Mouse (Mus musculus): ENCODE measurements around the gene Ifitm5. TPM values are rescaled to one million over a fixed set of nuclear protein-coding genes. Genes with fewer than 3 reads are reported as not detected.
A peak's percentile ranks its signal among the peaks of the same experiment; 100 is the strongest.

Gene Ifitm5
- polyA plus RNA-seq, 1 experiment: not detected

GRCm38 (mm10) chr7:140946980-140947379, 3.1 kb downstream of the Ifitm5 start:
- Histone ChIP-seq H3K4me1 (ENCODE audit: control insufficient read depth, insufficient read depth, low read length) (peaks cover under 1% of the 10 kb centered on the region; the same call in 1 of the 2 replicates), H3K27ac (ENCODE audit: insufficient read depth, low read depth, low read length) (no peak overlapping the region), H3K4me3 (ENCODE audit: insufficient read depth, low read depth, low read length) (no peak overlapping the region)
- WGBS: 87% methylated on average over 7 of the region's 7 CpGs
- TF ChIP-seq CTCF (IDR thresholded peaks at IDR 0.05; ENCODE audit: insufficient read depth, low read depth, low read length) (no peak), POLR2A (IDR thresholded peaks at IDR 0.05; ENCODE audit: insufficient read depth, low read depth, low read length) (no peak)

GRCm38 (mm10) chr7:140946311-140946710, 3.8 kb downstream of the Ifitm5 start:
- Histone ChIP-seq H3K4me1 (ENCODE audit: control insufficient read depth, insufficient read depth, low read length) (peaks cover 6% of the 10 kb centered on the region; the same call in 1 of the 2 replicates), H3K4me3 (ENCODE audit: insufficient read depth, low read depth, low read length) (no peak overlapping the region), H3K27ac (ENCODE audit: insufficient read depth, low read depth, low read length) (no peak overlapping the region)
- no peak for TF ChIP-seq CTCF (IDR thresholded peaks at IDR 0.05; ENCODE audit: insufficient read depth, low read depth, low read length)
- TF ChIP-seq POLR2A (IDR thresholded peaks at IDR 0.05; ENCODE audit: insufficient read depth, low read depth, low read length): no peak
- WGBS: 96% methylated on average over 10 of the region's 10 CpGs

GRCm38 (mm10) chr7:140945247-140945646, 4.8 kb downstream of the Ifitm5 start:
- H3K4me1 ChIP-seq (ENCODE audit: control insufficient read depth, insufficient read depth, low read length): peaks cover 6% of the 10 kb centered on the region; the same call in 1 of the 2 replicates
- 97% methylated on average over 5 of the region's 5 CpGs for WGBS
- H3K27ac ChIP-seq (ENCODE audit: insufficient read depth, low read depth, low read length): no peak overlapping the region
- no peak for TF ChIP-seq CTCF (IDR thresholded peaks at IDR 0.05; ENCODE audit: insufficient read depth, low read depth, low read length)
- no peak for TF ChIP-seq POLR2A (IDR thresholded peaks at IDR 0.05; ENCODE audit: insufficient read depth, low read depth, low read length)
- H3K4me3 ChIP-seq (ENCODE audit: insufficient read depth, low read depth, low read length): no peak overlapping the region

GRCm38 (mm10) chr7:140944236-140944635, 5.9 kb downstream of the Ifitm5 start:
- WGBS: 88% methylated on average over 7 of the region's 7 CpGs
- TF ChIP-seq CTCF (IDR thresholded peaks at IDR 0.05; ENCODE audit: insufficient read depth, low read depth, low read length) (no peak), POLR2A (IDR thresholded peaks at IDR 0.05; ENCODE audit: insufficient read depth, low read depth, low read length) (no peak)
- no peak overlapping the region for H3K27ac ChIP-seq (ENCODE audit: insufficient read depth, low read depth, low read length)
- H3K4me3 ChIP-seq (ENCODE audit: insufficient read depth, low read depth, low read length): no peak overlapping the region
- peaks cover 6% of the 10 kb centered on the region; the same call in 1 of the 2 replicates for H3K4me1 ChIP-seq (ENCODE audit: control insufficient read depth, insufficient read depth, low read length)

- no peak for TF ChIP-seq POLR2A (IDR thresholded peaks at IDR 0.05; ENCODE audit: insufficient read depth, low read depth, low read length)
- Histone ChIP-seq H3K4me1 (ENCODE audit: control insufficient read depth, insufficient read depth, low read length) (peaks cover 6% of the 10 kb centered on the region; the same call in 1 of the 2 replicates), H3K4me3 (ENCODE audit: insufficient read depth, low read depth, low read length) (no peak overlapping the region), H3K27ac (ENCODE audit: insufficient read depth, low read depth, low read length) (no peak overlapping the region)
- 85% methylated on average over 4 of the region's 4 CpGs for WGBS
These were observed 6.7 kb downstream of the Ifitm5 start for GRCm38 (mm10) chr7:140943356-140943755.

GRCm38 (mm10) chr7:140942811-140943210, 7.3 kb downstream of the Ifitm5 start:
- 95% methylated on average over 10 of the region's 10 CpGs for WGBS
- Histone ChIP-seq H3K4me3 (ENCODE audit: insufficient read depth, low read depth, low read length) (no peak overlapping the region), H3K27ac (ENCODE audit: insufficient read depth, low read depth, low read length) (no peak overlapping the region), H3K4me1 (ENCODE audit: control insufficient read depth, insufficient read depth, low read length) (peaks cover 6% of the 10 kb centered on the region; the same call in 1 of the 2 replicates)
- TF ChIP-seq POLR2A (IDR thresholded peaks at IDR 0.05; ENCODE audit: insufficient read depth, low read depth, low read length): no peak
- TF ChIP-seq CTCF (IDR thresholded peaks at IDR 0.05; ENCODE audit: insufficient read depth, low read depth, low read length): no peak

- Histone ChIP-seq H3K4me1 (ENCODE audit: control insufficient read depth, insufficient read depth, low read length) (peaks cover 6% of the 10 kb centered on the region; the same call in 1 of the 2 replicates), H3K27ac (ENCODE audit: insufficient read depth, low read depth, low read length) (no peak overlapping the region), H3K4me3 (ENCODE audit: insufficient read depth, low read depth, low read length) (peak overlapping the region; percentile 51)
- WGBS: 62% methylated on average over 9 of the region's 9 CpGs
- TF ChIP-seq POLR2A (IDR thresholded peaks at IDR 0.05; ENCODE audit: insufficient read depth, low read depth, low read length) (no peak), CTCF (IDR thresholded peaks at IDR 0.05; ENCODE audit: insufficient read depth, low read depth, low read length) (no peak)
These were observed 7.8 kb downstream of the Ifitm5 start for GRCm38 (mm10) chr7:140942341-140942740.

- TF ChIP-seq POLR2A (IDR thresholded peaks at IDR 0.05; ENCODE audit: insufficient read depth, low read depth, low read length) (no peak), CTCF (IDR thresholded peaks at IDR 0.05; ENCODE audit: insufficient read depth, low read depth, low read length) (peak; percentile 88)
- peaks cover 6% of the 10 kb centered on the region; the same call in 1 of the 2 replicates for H3K4me1 ChIP-seq (ENCODE audit: control insufficient read depth, insufficient read depth, low read length)
- H3K27ac ChIP-seq (ENCODE audit: insufficient read depth, low read depth, low read length): no peak within 1 kb of the TSS
- 6% methylated on average over 33 of the region's 33 CpGs for WGBS
- H3K4me3 ChIP-seq (ENCODE audit: insufficient read depth, low read depth, low read length): peak within 1 kb of the TSS; percentile 51
These were observed 8.7 kb downstream of the Ifitm5 start, which contains the start of gene Pgghg for GRCm38 (mm10) chr7:140941222-140942051. TSS of gene Pgghg (plus strand) at chr7:140941391.

- TF ChIP-seq POLR2A (IDR thresholded peaks at IDR 0.05; ENCODE audit: insufficient read depth, low read depth, low read length): no peak
- TF ChIP-seq CTCF (IDR thresholded peaks at IDR 0.05; ENCODE audit: insufficient read depth, low read depth, low read length): no peak
- 16% methylated on average over 8 of the region's 8 CpGs for WGBS
- no peak overlapping the region for H3K4me3 ChIP-seq (ENCODE audit: insufficient read depth, low read depth, low read length)
- H3K27ac ChIP-seq (ENCODE audit: insufficient read depth, low read depth, low read length): no peak overlapping the region
- peaks cover 6% of the 10 kb centered on the region; the same call in 1 of the 2 replicates for H3K4me1 ChIP-seq (ENCODE audit: control insufficient read depth, insufficient read depth, low read length)
These were observed 10.4 kb downstream of the Ifitm5 start for GRCm38 (mm10) chr7:140939669-140940171.

Data from olfactory bulb, adult 2 months (tissue).